Mouse (Mus musculus) forebrain, embryonic 14.5 days (tissue): ENCODE measurements at regions not wholly inside any gene's neighbourhood (a gene's known extent, or its start where the extent isn't known, plus 50 kb on each side); places are given as distances from the start of the nearest gene placed in this dataset.
"Not testable (repeated sequence)": the region's sequence is repeated elsewhere in the genome, so short reads cannot be mapped to it uniquely, and the experiment has no call there.

Source experiments
- ATAC-seq: fragments of 200-750 bp; cut with Nextera tagmentation; 2 replicates; pipeline ENCODE4 v1.8.0; 2017; ENCODE audit warnings: mild to moderate bottlenecking, moderate library complexity
- DNase-seq: peaks from one replicate; pipeline ENCODE4 v3.0.0-alpha.2; 2015; ENCODE audit warnings: low spot score
- H3K27ac ChIP-seq: fragments of 300-500 bp; sonication (generic); 2 replicates; pipeline ENCODE4 v1.5.1; 2014; ENCODE audit warnings: low read depth, mild to moderate bottlenecking, control low read depth, low read length, moderate library complexity
- H3K27me3 ChIP-seq: fragments of 300-500 bp; sonication (generic); replicated peaks from 2 replicates; pipeline ENCODE4 v1.6.1; 2014; ENCODE audit warnings: low read length, control low read depth, mixed read lengths; ENCODE audit not compliant: control insufficient read depth, insufficient read depth
- H3K36me3 ChIP-seq: fragments of 300-500 bp; sonication (generic); 2 replicates; pipeline ENCODE4 v1.6.1; 2014; ENCODE audit warnings: low read length, control low read depth; ENCODE audit not compliant: control insufficient read depth, insufficient read depth
- H3K4me1 ChIP-seq: fragments of 300-500 bp; sonication (generic); 2 replicates; pipeline ENCODE4 v1.6.1; 2014; ENCODE audit warnings: antibody characterized with exemption, low read length, control low read depth; ENCODE audit not compliant: control insufficient read depth, insufficient read depth
- H3K4me2 ChIP-seq: fragments of 300-500 bp; sonication (generic); 2 replicates; pipeline ENCODE4 v1.6.1; 2014; ENCODE audit warnings: mild to moderate bottlenecking, control low read depth, low read length
- H3K4me3 ChIP-seq: fragments of 300-500 bp; sonication (generic); 2 replicates; pipeline ENCODE4 v1.5.1; 2014; ENCODE audit warnings: low read depth, low read length, control low read depth
- H3K9ac ChIP-seq: fragments of 300-500 bp; sonication (generic); 2 replicates; pipeline ENCODE4 v1.6.1; 2014; ENCODE audit warnings: mild to moderate bottlenecking, low read length, control low read depth, moderate library complexity
- H3K9me3 ChIP-seq: fragments of 300-500 bp; sonication (generic); replicated peaks from 2 replicates; pipeline ENCODE4 v1.6.1; 2016; ENCODE audit warnings: low read length, control low read depth, mixed read lengths; ENCODE audit not compliant: control insufficient read depth
- WGBS: fragments of 180-500 bp; shearing (Covaris S2); extraction: QIAGEN DNeasy Blood & Tissue Kit; methylation state at CpG from one replicate; pipeline ENCODE4 v1.1.7; 2014; 5-methylcytosine and 5-hydroxymethylcytosine counted together

DNA sequence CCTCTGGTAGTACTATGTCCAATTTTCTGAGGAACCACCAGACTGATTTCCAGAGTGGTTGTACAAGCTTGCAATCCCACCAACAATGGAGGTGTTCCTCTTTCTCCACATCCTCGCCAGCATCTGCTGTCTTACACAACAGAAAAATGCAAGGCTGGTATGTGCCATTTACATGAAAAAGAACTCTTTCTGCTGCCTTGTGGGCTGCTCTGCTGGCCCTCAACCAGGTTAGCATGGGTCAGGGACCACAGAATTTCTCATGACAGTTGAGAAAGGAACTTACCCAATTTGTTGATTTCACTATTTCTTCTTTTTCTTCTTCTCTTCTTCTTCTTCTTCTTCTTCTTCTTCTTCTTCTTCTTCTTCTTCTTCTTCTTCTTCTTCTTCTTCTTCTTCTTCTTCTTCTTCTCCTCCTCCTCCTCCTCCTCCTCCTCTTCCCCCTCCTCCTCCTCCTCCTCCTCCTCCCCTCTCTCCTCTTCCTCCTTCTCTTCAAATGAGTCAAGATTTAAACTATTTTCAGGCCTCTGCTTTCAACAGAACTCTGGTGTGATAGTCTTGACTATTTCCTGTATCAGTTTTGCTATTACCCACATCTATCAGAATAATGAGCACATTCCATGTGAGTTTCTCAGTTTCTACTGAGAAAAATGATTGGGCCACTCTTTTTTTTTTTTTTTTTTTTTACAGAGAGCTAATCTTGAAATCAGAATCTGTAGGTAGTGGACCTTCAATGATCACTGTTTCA lies 56.3 kb upstream of the Itm2b start:
- not testable (repeated sequence) for H3K9ac ChIP-seq, H3K9me3 ChIP-seq, H3K4me2 ChIP-seq, H3K27me3 ChIP-seq, H3K4me3 ChIP-seq, H3K27ac ChIP-seq, DNase-seq, ATAC-seq, H3K4me1 ChIP-seq, H3K36me3 ChIP-seq
- 65% methylated on average over 1 of the region's 1 CpGs for WGBS

DNA sequence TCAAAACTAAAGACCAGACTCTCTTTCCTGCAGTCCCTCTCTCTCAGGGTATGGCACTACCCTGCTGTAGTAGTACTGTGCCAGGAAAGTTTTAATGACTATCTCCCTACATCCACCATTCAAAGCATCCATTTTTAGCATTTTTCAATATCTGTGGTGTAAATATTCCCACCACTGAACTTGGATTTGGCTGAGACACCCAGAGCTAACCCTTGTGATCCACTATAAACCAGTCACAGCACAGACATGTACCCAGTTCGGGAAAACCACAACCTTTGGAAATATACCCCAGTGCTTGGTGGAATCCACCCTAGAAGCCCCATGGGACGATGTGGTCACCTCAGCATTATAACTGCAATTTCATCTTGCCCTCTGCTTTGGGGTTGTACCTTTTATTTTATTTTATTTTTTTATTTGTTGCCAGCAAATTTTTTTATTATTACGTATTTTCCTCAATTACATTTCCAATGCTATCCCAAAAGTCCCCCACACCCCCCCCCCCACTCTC lies 54.8 kb upstream of the Itm2b start:
- 81% methylated on average over 3 of the region's 3 CpGs for WGBS
- no peaks in the 10 kb centered on the region for H3K27me3 ChIP-seq
- no peak overlapping the region for H3K4me3 ChIP-seq
- H3K9me3 ChIP-seq: no peaks in the 10 kb centered on the region
- DNase-seq: no peak
- no peak overlapping the region for H3K4me2 ChIP-seq
- ATAC-seq: no peak
- H3K9ac ChIP-seq: no peak overlapping the region
- no peaks in the 10 kb centered on the region for H3K36me3 ChIP-seq
- H3K27ac ChIP-seq: no peak overlapping the region
- no peaks in the 10 kb centered on the region for H3K4me1 ChIP-seq

DNA sequence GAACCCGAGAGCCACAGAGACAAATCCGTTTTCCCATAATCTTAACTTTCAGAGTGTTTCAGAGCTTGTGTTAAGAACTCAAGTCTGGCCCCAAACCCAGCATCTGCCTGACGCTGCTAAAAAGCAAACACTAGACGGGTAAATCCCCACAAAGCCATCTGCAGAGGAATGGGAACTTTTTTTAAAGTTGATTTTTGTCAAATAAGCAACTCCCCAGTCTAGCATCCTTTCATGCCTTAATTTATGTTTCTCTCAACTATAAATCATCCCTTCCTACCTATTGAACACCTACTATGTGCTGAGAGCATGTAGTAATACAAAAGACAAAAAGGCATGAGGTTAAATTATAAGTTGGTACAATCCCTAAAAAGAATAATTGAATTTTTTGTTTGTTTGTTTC lies 50.8 kb upstream of the Itm2b start:
- H3K9ac ChIP-seq: no peak overlapping the region

More for the DNA sequence above, 50.8 kb upstream of the Itm2b start:
- Histone ChIP-seq H3K27ac (no peak overlapping the region), H3K9me3 (no peaks in the 10 kb centered on the region), H3K4me1 (no peaks in the 10 kb centered on the region), H3K4me3 (no peak overlapping the region), H3K4me2 (no peak overlapping the region), H3K36me3 (no peaks in the 10 kb centered on the region), H3K27me3 (no peaks in the 10 kb centered on the region)
- 87% methylated on average over 4 of the region's 4 CpGs for WGBS
- DNase-seq (no peak), ATAC-seq (no peak)
